In genomic region chr2:55437007-55437949, GRCm38 (mm10) we compare ENCODE assay signal across 9 mouse cellular contexts. TPM values are rescaled to one million over a fixed set of nuclear protein-coding genes. Genes with fewer than 3 reads are reported as not detected.
A peak's percentile ranks its signal among the peaks of the same experiment; 100 is the strongest.
DNase-seq lines count a peak whose midpoint lies in the region; ATAC-seq and TF ChIP-seq lines count a peak whose summit lies in the region.
"Had no signal": no experiment of that assay in that cellular context is flagged by ENCODE, and none has a peak within 500 bp of the region (broad histone marks: within the 10 kb centered on the region; RNA-seq: fewer than 3 reads in every experiment).

No protein-coding gene starts in this region.

- no peaks in the 10 kb centered on the region for H3K9me3 ChIP-seq in forebrain, embryonic 16.5 days (ENCODE audit: control insufficient read depth, low read length)
- H3K9me3 ChIP-seq in midbrain, embryonic 12.5 days, result no peaks in the 10 kb centered on the region

- peak overlapping the region; percentile 68 for H3K9ac ChIP-seq in forebrain, embryonic 16.5 days (replicated peaks; ENCODE audit: low read depth, low read length)
- H3K9ac ChIP-seq in midbrain, embryonic 12.5 days (replicated peaks), result peak overlapping the region; percentile 55

- H3K27me3 ChIP-seq in cerebellum, adult 2 months (ENCODE audit: control insufficient read depth, insufficient read depth, low read length), result no peaks in the 10 kb centered on the region
- no peaks in the 10 kb centered on the region for H3K27me3 ChIP-seq in forebrain, embryonic 16.5 days (replicated peaks; ENCODE audit: control insufficient read depth, insufficient read depth, low read length)
- H3K27me3 ChIP-seq in midbrain, embryonic 12.5 days, result peaks cover 33% of the 10 kb centered on the region
- H3K27me3 ChIP-seq in testis, adult 2 months (ENCODE audit: control insufficient read depth, insufficient read depth, low read length), result no peaks in the 10 kb centered on the region

- H3K27ac ChIP-seq in cerebellum, adult 2 months (ENCODE audit: insufficient read depth, low read length), result peak overlapping the region; percentile 91
- no peak overlapping the region for H3K27ac ChIP-seq in forebrain, embryonic 16.5 days (ENCODE audit: low read length)
- no peak overlapping the region for H3K27ac ChIP-seq in midbrain, embryonic 12.5 days (replicated peaks)
- H3K27ac ChIP-seq in testis, adult 2 months (ENCODE audit: control insufficient read depth, insufficient read depth, low read depth, low read length), result no peak overlapping the region

- peak overlapping the region; percentile 66 for H3K4me2 ChIP-seq in forebrain, embryonic 16.5 days (ENCODE audit: low read length)
- H3K4me2 ChIP-seq in midbrain, embryonic 12.5 days (replicated peaks), result peak overlapping the region; percentile 93

- peak overlapping the region; percentile 59 for H3K4me3 ChIP-seq in cerebellum, adult 2 months (replicated peaks; ENCODE audit: insufficient read depth, low read depth, low read length)
- H3K4me3 ChIP-seq in forebrain, embryonic 16.5 days (replicated peaks; ENCODE audit: low read length), result peak overlapping the region; percentile 57
- H3K4me3 ChIP-seq in midbrain, embryonic 12.5 days, result peak overlapping the region; percentile 54
- peak overlapping the region; percentile 29 for H3K4me3 ChIP-seq in testis, adult 2 months (ENCODE audit: control insufficient read depth, low read depth, low read length)

- H3K4me1 ChIP-seq in cerebellum, adult 2 months (ENCODE audit: control insufficient read depth, insufficient read depth, low read length), result peaks cover 3% of the 10 kb centered on the region; the same call in 1 of the 2 replicates
- H3K4me1 ChIP-seq in forebrain, embryonic 16.5 days (replicated peaks; ENCODE audit: control insufficient read depth, insufficient read depth, low read length), result peaks cover 12% of the 10 kb centered on the region
- peaks cover 20% of the 10 kb centered on the region for H3K4me1 ChIP-seq in midbrain, embryonic 12.5 days
- H3K4me1 ChIP-seq in testis, adult 2 months (ENCODE audit: control insufficient read depth, insufficient read depth, low read length), result peaks cover 10% of the 10 kb centered on the region

- WGBS in cerebellum, adult 2 months, result 1% methylated on average over 51 of the region's 51 CpGs
- under 1% methylated on average over 49 of the region's 51 CpGs for WGBS in forebrain, embryonic 16.5 days
- WGBS in midbrain, embryonic 12.5 days, result under 1% methylated on average over 50 of the region's 51 CpGs

- no peak for TF ChIP-seq POLR2A in cerebellum, adult 2 months (IDR thresholded peaks at IDR 0.05; ENCODE audit: borderline replicate concordance, insufficient read depth, low read length)
- no peak for TF ChIP-seq POLR2A in testis, adult 2 months (IDR thresholded peaks at IDR 0.05; ENCODE audit: control insufficient read depth, low read depth, low read length)

- peak; percentile 47 for DNase-seq in R1 (ENCODE audit: low read depth, low spot score)
- DNase-seq in cerebellum, adult 2 months, result peak; percentile 61 to 70
- DNase-seq in layer of hippocampus, postnatal 10 days (ENCODE audit: low spot score in 2 of 2), result peak; percentile 29 to 42
- no peak for DNase-seq in spleen, adult 18-20 months
- DNase-seq in thymus, adult 18-20 months, result no peak

- no peak for TF ChIP-seq CTCF in cerebellum, adult 2 months (IDR thresholded peaks at IDR 0.05; ENCODE audit: borderline replicate concordance, insufficient read depth, low read depth, low read length)
- TF ChIP-seq CTCF in testis, adult 2 months (IDR thresholded peaks at IDR 0.05; ENCODE audit: control insufficient read depth, insufficient read depth, insufficient replicate concordance, low read depth, low read length), result no peak

- H3K36me3 ChIP-seq in forebrain, embryonic 16.5 days (ENCODE audit: control insufficient read depth, insufficient read depth), result no peaks in the 10 kb centered on the region
- no peaks in the 10 kb centered on the region for H3K36me3 ChIP-seq in midbrain, embryonic 12.5 days
- no peaks in the 10 kb centered on the region for H3K36me3 ChIP-seq in testis, adult 2 months (ENCODE audit: control insufficient read depth, insufficient read depth, low read length)

- peak; percentile 39 for ATAC-seq in forebrain, embryonic 16.5 days
- ATAC-seq in midbrain, embryonic 12.5 days (ENCODE audit: low FRiP score, low read depth), result peak; percentile 60

RNA-seq across cellular contexts. Expression of gene Kcnj3, which starts 1.5 kb away (rescaled TPM):
- 57.5 and 57.7 TPM in 2 replicates for polyA plus RNA-seq in cerebellum, adult 2 months (2012; rRNA removed)
- 6.9 and 7.5 TPM in 2 replicates for polyA plus RNA-seq in forebrain, embryonic 16.5 days (2015; fragmentation: Nextera tagmentation; extraction: Ambion mirVana)
- 10 to 100 TPM; 66.5 to 67.9 TPM for total RNA-seq in layer of hippocampus, postnatal 10 days (2021)
- 1.6 TPM in 2 replicates for polyA plus RNA-seq in midbrain, embryonic 12.5 days (2016; fragmentation: Nextera tagmentation; extraction: Ambion mirVana)
- not detected in 2 replicates for polyA plus RNA-seq in testis, adult 2 months (2012; rRNA removed)
- total RNA-seq: liver, adult 2 months had no signal
- polyA plus RNA-seq: liver, adult 2 months had no signal

Comparison
In these comparisons a context has a peak if more than half of its experiments do, and no peak if none do; other contexts are left out.
1. DNase-seq: peak in R1 (single experiment), cerebellum, adult 2 months (2 of 2) and layer of hippocampus, postnatal 10 days (2 of 2); none in spleen, adult 18-20 months (0 of 2) and thymus, adult 18-20 months (0 of 2).
2. Peak in every context shown above with its lines, with median percentiles within 50 percentile points of each other: H3K4me3 ChIP-seq.